Mouse (Mus musculus) granulocyte monocyte progenitor cell, adult 5-6 weeks (primary cell): ENCODE results near the gene Hist2h2bb. TPM values are rescaled to one million over a fixed set of nuclear protein-coding genes. Genes with fewer than 3 reads are reported as not detected.
"Not testable (repeated sequence)": the region's sequence is repeated elsewhere in the genome, so short reads cannot be mapped to it uniquely, and the experiment has no call there.

Source experiments
- ATAC-seq: replicated peaks from 2 replicates; pipeline ENCODE4 v1.8.0; 2016; ENCODE audit warnings: mild to moderate bottlenecking, moderate TSS enrichment, inconsistent platforms; ENCODE audit not compliant: poor library complexity, severe bottlenecking
- total RNA-seq, 2 experiments: library from RNA; stranded (forward) in 1 of 2; stranded (reverse) in 1 of 2; fragments of 200-712, 200-1000 nt in 1 of 2; fragments of >200 nt in 1 of 2; fragmentation: Nextera tagmentation in 1 of 2; gene quantifications; 2 replicates each; pipeline ENCODE4 v1.2.3; 2014 to 2017

Hist2h2bb gene
- total RNA-seq, 2 experiments from 2014 or later = 902 to 6,305 TPM

DNA sequence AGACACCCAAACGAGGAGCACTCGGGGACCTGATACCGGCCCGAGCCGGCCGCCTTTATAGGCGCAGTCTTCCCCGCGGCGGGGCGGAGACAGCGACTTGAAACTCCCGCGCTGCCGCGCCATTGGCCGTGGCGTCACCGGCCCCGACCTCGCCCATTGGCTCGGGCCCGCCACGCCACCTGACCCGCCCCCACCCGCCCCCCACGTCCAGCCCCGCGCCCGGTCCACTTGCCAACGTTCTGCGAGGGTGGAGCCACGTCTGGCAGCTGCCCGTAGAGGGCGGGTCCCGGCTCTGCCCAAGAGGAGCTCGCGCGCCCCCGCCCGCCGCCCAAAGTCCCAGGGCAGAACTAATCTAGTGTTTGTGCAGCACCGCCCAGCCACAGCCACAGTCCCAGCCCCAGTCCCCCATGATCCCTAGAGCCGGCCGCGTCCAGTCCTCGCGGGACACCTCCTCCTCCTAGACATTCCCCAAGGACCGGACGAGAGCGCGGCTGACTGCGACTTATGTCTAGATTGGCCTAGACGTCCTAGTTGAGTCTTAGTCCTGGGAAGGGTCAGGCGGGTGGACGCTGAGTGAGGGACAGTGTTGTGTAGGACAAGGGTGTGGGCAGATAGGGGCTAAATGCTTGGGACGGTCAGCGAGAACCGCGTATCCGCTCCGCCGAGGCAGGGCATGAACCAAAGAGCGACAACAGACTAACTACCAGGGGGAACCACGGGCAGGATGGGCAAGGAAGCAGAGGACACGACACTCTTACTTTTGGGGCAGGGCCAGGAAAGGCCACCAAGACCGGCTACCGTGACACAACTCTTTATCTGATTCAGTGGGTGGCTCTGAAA is 30.4 kb upstream of the Hist2h2bb start, which contains the start of gene Hist2h3c2:
Hist2h3c2 (minus strand) TSS at position 174 of the 840 bp plus-strand sequence.
- ATAC-seq = peak; percentile 62

DNA sequence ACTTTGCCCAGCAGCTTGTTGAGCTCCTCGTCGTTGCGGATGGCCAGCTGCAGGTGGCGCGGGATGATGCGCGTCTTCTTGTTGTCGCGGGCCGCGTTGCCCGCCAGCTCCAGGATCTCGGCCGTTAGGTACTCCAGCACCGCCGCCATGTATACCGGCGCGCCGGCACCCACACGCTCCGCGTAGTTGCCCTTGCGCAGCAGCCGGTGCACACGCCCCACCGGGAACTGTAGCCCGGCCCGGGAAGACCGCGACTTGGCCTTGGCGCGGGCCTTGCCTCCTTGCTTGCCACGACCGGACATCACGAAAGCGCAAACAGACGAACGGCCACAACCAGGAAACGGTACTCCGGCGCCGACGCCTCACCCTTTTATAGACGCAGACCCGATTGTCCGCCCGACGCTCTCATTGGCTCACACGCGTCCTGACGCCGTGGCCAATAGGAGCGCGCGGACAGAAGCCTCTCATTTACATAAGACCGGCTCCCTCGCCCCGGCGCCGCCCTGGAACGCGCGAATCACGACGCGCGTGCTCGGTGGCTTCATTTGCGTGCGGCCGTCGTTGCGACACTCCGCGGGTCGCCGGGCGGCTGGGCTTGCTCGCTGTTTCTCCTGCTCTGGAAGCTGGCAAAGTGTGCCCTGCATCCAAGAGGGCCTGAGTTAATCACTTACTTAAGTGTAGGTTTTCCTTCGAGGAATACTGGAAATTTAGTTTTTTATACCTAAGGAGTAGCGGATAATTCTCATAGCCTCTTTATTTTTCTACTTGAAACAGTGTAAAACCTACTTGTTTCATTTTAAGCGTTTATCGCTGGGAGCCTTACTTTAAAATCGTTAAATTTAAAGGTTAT is 29.4 kb upstream of the Hist2h2bb start, which contains the start of gene Hist2h2aa2:
Hist2h2aa2 (minus strand) TSS at position 328 of the 850 bp plus-strand sequence.
- peak; percentile 55 for ATAC-seq

DNA sequence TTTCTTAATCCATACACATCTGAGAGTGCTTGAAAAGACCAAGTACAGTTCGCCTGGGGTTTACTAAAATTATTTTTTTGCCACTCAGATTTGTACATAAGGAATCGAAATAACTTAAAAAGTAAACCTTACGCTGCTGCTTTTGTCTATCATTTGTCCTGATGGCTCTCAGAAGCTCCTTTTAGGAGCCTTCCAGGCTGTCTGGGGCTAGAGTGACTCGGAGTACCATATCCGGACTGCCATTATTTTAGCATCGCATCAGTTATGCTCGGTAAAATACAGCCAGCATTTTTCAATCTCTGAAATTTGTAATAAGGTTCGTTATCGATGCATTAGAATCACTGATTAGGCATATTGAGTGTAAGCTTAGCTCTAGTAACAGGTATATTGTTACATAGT is 28.8 kb upstream of the Hist2h2bb start:
- no peak for ATAC-seq

DNA sequence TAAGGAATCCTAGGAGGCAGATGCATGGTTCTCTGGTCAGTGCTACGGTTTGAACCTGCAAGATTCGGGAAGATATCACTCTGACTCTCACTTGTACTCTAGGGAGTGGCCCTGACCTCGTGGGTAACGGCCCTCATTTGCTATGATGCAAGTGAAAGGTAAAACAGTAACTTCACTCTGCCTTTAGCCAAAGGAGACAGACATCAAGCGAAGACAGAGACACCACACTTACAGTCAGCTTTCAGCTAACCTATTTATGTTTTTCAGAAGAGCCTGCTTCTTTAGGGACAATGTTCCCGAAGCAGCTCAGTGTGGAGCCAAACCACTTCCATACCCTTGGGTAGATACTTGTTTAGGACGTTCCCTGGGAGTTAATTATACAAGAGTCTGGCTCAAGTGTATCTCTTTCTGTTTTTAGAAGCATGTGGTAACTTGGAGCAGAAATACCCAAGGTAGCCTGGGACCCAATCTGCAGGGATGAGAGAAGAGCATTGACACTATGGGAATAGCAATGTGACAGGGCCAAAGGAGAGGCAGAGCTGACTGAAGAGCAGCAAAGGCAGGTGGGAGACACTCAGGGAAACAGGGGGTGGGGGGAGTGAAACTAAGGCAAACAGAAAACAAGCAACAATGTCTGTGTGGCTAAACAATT is 25.5 kb upstream of the Hist2h2bb start:
- ATAC-seq = no peak

DNA sequence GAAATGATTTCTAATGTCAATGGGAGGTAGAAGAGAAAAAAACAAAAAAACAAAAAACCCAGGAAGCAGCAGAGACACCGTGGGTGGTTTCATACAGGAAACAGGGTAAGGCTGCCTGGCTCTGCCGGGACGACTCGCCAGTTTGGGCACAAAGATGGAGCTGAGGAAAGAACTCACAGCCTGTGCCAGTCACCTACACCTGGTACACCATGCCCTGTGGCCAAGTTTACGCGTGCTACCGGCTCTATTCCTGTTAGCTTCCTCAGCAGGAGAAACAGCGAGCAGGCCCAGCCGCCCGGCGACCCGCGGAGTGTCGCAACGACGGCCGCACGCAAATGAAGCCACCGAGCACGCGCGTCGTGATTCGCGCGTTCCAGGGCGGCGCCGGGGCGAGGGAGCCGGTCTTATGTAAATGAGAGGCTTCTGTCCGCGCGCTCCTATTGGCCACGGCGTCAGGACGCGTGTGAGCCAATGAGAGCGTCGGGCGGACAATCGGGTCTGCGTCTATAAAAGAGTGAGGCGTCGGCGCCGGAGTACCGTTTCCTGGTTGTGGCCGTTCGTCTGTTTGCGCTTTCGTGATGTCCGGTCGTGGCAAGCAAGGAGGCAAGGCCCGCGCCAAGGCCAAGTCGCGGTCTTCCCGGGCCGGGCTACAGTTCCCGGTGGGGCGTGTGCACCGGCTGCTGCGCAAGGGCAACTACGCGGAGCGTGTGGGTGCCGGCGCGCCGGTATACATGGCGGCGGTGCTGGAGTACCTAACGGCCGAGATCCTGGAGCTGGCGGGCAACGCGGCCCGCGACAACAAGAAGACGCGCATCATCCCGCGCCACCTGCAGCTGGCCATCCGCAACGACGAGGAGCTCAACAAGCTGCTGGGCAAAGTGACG is 24.3 kb upstream of the Hist2h2bb start, which contains the start of gene Hist2h2aa1:
Hist2h2aa1 (plus strand) TSS at position 495 of the 884 bp plus-strand sequence.
- ATAC-seq = peak; percentile 61

DNA sequence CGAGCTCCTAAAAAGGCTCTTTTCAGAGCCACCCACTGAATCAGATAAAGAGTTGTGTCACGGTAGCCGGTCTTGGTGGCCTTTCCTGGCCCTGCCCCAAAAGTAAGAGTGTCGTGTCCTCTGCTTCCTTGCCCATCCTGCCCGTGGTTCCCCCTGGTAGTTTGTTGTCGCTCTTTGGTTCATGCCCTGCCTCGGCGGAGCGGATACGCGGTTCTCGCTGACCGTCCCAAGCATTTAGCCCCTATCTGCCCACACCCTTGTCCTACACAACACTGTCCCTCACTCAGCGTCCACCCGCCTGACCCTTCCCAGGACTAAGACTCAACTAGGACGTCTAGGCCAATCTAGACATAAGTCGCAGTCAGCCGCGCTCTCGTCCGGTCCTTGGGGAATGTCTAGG is 23.5 kb upstream of the Hist2h2bb start:
- not testable (repeated sequence) for ATAC-seq

DNA sequence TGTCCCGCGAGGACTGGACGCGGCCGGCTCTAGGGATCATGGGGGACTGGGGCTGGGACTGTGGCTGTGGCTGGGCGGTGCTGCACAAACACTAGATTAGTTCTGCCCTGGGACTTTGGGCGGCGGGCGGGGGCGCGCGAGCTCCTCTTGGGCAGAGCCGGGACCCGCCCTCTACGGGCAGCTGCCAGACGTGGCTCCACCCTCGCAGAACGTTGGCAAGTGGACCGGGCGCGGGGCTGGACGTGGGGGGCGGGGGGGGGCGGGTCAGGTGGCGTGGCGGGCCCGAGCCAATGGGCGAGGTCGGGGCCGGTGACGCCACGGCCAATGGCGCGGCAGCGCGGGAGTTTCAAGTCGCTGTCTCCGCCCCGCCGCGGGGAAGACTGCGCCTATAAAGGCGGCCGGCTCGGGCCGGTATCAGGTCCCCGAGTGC is 23.1 kb upstream of the Hist2h2bb start, which contains the start of gene Hist2h3c1:
Hist2h3c1 (plus strand) TSS at position 259 of the 430 bp plus-strand sequence.
- ATAC-seq = peak; percentile 61

DNA sequence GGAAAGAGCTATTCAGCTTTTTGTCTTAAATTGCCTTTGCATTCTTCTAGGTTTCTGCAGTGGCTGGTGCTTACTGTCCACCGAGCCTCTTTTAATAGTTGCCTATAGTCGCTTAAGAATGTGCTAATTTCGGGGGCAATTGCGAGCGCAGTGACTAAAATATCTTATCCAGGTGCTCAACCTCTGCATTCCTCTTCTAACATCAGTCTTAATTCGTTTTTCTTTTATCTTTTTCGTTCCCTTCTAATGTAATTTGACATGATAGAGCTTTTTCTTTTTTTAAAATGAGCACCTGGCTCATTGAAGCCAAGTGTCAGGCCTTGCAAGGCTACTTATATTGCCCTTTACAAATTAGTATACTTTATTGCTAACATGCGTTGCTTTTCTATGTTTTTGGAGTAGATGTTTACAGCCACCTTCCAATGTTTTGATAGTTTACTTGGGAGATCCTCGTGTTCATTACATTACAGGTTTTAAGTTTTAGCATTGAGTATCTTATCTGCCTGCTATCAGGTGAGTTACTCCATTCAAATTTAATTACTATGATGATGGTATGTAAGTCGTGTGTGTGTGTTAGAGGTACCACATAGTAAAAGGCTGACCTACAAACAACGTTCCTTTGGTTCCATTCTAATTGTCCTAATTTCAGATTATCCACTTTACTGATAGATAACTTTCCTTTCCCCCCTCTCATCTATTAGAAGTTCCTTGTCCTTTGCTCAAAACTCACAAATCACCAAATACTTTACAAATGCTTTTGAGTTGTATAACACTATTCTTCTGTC is 22.0 kb upstream of the Hist2h2bb start:
- ATAC-seq = no peak

DNA sequence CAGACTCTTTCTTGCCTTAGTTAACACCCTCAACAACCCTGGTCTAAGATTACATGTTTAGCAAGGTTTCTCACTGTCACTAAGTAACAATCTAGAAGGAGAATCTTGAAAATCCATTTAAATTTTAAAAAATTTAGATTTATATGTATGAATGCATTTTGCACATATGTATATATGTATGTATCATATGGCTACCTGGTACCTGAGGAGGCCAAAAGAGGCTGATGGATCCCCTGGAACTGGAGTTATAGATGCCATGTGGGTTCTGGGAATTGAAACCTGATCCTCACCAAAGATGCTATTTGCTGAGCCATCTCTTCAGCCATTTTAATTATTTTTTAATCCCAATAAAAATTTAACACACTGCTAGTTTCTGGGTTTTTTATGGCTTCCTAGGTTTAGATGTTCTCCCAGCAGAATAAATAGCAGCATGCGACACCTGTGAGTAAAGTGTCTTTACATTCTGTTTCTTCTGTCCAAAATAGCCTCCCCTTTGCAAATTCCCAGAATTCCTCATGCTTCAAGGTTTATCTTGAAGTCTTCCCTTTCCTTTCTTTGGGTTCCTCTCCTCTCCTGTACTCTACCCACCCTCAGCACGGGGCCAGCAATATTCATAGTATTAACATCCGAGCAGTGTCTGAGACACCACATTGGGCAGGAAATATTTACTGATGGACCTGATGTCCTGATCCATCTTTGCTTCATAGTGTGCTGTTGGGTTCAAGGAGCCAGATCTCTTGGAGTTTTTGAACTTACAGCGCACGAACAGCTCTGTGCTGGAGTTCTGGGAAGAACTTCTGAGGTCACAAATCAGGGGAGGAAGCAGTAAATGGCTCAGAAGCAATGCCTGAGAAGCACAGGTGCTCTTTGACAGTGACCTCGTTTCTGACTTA is 21.2 kb upstream of the Hist2h2bb start:
- no peak for ATAC-seq

DNA sequence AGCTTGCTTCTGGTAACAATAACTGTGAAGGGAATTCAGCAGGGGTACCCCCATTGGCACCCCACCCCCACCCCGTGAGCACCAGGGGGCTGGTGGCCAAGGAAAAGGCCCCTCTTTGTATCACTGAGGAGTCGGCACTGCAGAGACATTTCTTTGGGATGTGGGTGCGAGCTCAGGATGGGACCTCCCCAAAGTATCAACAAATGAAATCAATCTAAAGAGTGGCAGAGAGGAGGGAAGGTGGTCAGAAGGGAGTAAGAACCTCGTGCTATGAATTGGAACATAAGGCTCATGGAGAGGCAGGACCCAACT is 20.6 kb upstream of the Hist2h2bb start:
- ATAC-seq = no peak

DNA sequence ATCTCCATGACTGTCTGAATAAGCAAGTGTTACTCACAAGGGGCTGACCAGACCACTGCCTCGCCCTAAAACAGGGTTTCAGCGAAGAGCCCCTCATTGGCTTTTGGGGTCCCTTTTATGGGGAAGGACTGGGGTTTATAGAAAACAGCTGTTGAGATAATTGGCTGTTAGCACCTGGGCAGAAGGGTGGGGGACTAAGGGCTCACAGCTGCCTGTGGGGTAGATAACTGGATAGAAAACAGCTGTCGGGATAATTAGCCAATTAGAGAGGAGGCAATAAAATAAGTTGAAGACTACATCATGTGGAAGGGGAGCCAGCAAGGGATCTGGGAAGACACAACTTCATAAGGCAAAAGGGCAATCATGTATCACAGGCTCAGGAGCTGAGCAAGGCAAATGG is 18.7 kb upstream of the Hist2h2bb start:
- no peak for ATAC-seq

DNA sequence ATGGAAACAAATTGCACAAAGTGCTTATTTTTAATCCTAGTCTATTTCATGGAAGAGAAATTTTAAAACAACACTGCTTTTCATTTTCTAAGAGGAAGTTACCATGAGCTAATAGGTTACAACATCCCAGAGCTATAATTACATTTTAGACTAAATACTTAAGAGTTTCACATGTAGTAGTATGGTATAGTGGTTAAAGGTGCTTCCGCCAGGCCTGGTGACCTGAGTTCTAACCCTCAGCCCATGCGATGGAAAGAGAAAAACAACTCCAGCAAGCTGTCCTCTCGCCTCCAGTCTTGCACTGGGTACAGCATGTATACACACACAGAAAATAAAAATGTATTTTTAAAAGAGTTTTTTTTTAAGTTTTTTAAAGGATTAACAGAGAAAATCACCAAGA is 17.8 kb upstream of the Hist2h2bb start:
- peak; percentile 83 for ATAC-seq

DNA sequence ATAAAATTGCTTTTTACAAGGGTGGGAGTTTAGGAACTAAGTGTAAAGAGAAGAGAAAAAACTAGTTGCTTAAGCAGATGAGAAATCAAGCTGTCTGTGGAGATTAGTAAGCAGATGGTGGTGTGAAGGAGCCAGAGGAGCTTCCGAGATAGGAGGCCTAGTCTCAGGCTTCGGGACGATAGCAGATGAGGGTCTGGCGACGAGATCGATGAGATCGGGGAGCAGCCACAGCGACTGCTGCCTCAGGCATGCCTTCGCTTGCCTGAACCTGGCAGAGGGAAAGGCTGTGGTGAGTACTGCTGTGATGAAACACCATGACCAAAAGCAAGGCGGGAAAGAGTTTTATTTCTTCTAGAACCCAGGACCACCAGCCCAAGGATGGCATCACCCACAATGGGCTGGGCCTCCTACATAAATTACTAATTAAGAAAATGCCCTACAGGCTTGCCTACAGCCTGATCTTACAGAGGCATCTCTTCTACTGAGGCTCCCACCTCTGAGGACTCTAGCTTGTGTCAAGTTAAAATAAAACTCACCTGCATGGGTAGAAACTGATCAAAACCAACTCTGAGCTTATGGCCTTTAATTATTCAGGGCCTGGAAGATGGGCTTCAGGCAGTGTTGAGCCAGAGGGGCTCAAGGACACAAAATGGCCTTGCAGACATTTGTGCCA is 14.7 kb upstream of the Hist2h2bb start:
- no peak for ATAC-seq

DNA sequence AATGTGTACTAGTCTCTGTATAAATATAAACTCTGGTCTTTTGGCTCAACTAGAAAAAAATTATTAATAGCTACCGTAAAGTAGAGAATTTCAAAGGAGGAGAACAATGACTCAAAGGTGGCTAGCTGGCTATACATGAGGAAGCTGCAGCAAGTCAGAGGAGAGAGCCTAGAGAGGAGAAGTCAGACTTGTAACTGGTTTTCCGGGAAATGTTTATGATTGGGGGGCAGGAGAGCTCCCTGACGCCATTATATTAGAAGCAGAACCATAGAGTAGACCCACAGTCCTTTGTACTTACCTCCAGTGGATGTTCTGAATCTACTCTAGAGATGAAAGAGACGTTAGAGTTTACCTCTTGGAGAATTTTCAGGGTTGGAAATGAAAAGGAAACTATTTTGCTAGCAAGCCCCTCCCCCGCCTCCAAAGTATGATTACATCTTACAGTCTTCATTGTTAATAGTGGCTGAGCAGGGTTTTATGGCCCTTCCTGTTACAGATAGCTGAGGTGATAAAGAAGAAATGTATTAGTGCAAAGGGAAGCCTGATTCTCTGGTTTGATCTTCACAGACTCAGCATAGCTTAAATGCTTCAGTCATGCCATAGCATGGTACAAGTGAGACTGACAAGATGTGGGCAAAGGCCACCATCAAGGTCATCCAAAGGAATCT is 13.5 kb upstream of the Hist2h2bb start:
- no peak for ATAC-seq

DNA sequence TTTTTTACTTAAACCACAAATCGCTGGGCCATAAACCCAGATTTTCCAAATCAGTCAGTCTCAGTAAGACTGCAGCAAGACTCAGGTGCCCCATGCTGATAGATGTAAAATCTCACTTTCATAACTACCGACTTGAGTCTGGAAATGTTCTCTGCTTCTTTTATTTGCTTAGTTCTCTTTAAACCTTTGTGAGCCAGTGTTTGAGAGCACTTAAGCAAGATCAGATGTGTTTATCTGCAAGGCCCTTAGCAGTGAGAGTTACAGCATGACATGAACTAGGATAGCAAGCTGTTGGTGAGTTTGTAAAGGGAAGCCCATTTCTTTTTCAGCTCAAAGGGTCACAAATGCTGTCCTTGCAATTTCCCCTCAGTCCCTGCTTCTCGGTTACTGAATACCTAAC is 12.4 kb upstream of the Hist2h2bb start:
- no peak for ATAC-seq

DNA sequence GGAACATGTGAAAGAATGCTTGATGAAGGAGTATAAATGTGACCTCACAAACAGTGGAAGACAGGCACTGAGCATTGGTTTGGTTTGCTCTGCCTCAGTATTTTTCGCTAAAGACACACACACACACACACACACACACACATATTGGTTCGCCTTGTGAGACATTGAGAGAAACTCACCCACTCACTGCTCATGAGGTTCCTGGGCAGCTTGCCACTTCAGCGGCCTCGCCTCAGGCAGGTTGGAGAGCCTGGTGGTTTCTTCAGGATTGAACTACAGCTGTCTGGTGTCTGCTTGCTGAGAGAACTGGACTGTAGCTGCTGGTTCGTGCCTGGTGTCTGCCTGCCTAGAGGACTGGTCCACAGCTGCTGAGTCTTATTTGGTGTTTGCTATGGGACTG is 9.3 kb upstream of the Hist2h2bb start:
- no peak for ATAC-seq

DNA sequence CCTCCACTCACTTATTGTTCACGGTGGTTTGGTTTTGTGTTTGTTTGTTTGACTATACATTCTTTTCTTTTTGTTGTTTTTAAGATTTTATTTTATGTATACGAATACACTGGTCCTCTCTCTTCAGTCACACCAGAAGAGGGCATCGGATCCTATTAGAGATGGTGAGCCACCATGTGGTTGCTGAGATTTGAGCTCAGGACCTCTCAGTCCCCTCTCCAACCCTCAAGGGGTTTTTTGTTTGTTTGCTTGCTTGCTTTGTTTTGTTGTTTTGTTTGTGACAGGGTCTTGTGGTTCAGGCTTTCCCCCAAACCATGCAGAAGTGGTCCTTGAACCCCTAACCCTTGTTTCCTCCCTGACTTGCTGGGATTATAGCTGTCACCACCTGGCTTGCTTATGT is 7.9 kb upstream of the Hist2h2bb start:
- no peak for ATAC-seq
